Mouse (Mus musculus) lung, embryonic 14.5 days (tissue): Measurements from ENCODE around the gene Pcnx. TPM values are rescaled to one million over a fixed set of nuclear protein-coding genes. Genes with fewer than 3 reads are reported as not detected.
A peak's percentile ranks its signal among the peaks of the same experiment; 100 is the strongest.

ENCODE experiments used
- ATAC-seq: fragments of 200-750 bp; cut with Nextera tagmentation; 2 replicates; pipeline ENCODE4 v1.8.0; 2017; ENCODE audit warnings: mild to moderate bottlenecking, moderate TSS enrichment, moderate library complexity; ENCODE audit not compliant: insufficient read depth
- DNase-seq: peaks from one replicate; pipeline ENCODE4 v3.0.0-alpha.2; 2015
- H3K27ac ChIP-seq: fragments of 300-500 bp; sonication (generic); 2 replicates; pipeline ENCODE4 v1.5.1; 2014; ENCODE audit warnings: low read depth, mild to moderate bottlenecking, moderate library complexity
- H3K27me3 ChIP-seq: fragments of 300-500 bp; sonication (generic); 2 replicates; pipeline ENCODE4 v1.6.1; 2014; ENCODE audit warnings: low read length, control low read depth; ENCODE audit not compliant: insufficient read depth
- H3K36me3 ChIP-seq: fragments of 300-500 bp; sonication (generic); 2 replicates; pipeline ENCODE4 v1.6.1; 2014; ENCODE audit warnings: control low read depth; ENCODE audit not compliant: insufficient read depth
- H3K4me1 ChIP-seq: fragments of 300-500 bp; sonication (generic); 2 replicates; pipeline ENCODE4 v1.6.1; 2014; ENCODE audit warnings: antibody characterized with exemption, control low read depth; ENCODE audit not compliant: insufficient read depth
- H3K4me2 ChIP-seq: fragments of 300-500 bp; sonication (generic); 2 replicates; pipeline ENCODE4 v1.6.1; 2014; ENCODE audit warnings: mild to moderate bottlenecking
- H3K4me3 ChIP-seq: fragments of 300-500 bp; sonication (generic); 2 replicates; pipeline ENCODE4 v1.5.1; 2014; ENCODE audit warnings: low read depth, low read length
- H3K9ac ChIP-seq: fragments of 300-500 bp; sonication (generic); 2 replicates; pipeline ENCODE4 v1.6.1; 2014
- H3K9me3 ChIP-seq: fragments of 300-500 bp; sonication (generic); 2 replicates; pipeline ENCODE4 v1.6.1; 2016; ENCODE audit warnings: low read depth, low read length, control low read depth
- CTCF ChIP-seq: IDR thresholded peaks from 2 replicates; pipeline ENCODE4 v1.5.1; 2016; ENCODE audit warnings: antibody characterized with exemption, low read depth
- WGBS: fragments of 180-500 bp; shearing (Covaris S2); extraction: QIAGEN DNeasy Blood & Tissue Kit; methylation state at CpG from one replicate; pipeline ENCODE4 v1.1.7; 2014; 5-methylcytosine and 5-hydroxymethylcytosine counted together
- polyA plus RNA-seq: library from polyadenylated mRNA; unstranded; fragments of >200 nt; fragmentation: Nextera tagmentation; extraction: Ambion mirVana; gene quantifications from 2 replicates; pipeline ENCODE4 v1.2.1, GENCODE M21; 2014

Pcnx gene
- polyA plus RNA-seq, 1 experiment from 2014 or later = 17.4 TPM

GRCm38 (mm10) chr12:81861199-81862085 is 1.6 kb downstream of the Pcnx start:
- Histone ChIP-seq H3K36me3 (no peaks in the 10 kb centered on the region), H3K27me3 (no peaks in the 10 kb centered on the region), H3K27ac (peak overlapping the region; percentile 93), H3K9me3 (no peaks in the 10 kb centered on the region), H3K9ac (peak overlapping the region; percentile 85), H3K4me2 (peak overlapping the region; percentile 78), H3K4me3 (peak overlapping the region; percentile 99), H3K4me1 (peaks cover 22% of the 10 kb centered on the region)
- WGBS = 19% methylated on average over 18 of the region's 18 CpGs
- no peak for TF ChIP-seq CTCF
- ATAC-seq = no peak
- DNase-seq = peak; percentile 41

GRCm38 (mm10) chr12:81862351-81862802 is 2.6 kb downstream of the Pcnx start:
- ATAC-seq (no peak), DNase-seq (peak; percentile 27)
- Histone ChIP-seq H3K27ac (peak overlapping the region; percentile 50; the same call in 1 of the 2 replicates), H3K9me3 (no peaks in the 10 kb centered on the region), H3K4me1 (peaks cover 22% of the 10 kb centered on the region), H3K4me3 (peak overlapping the region; percentile 99; the same call in 1 of the 2 replicates), H3K27me3 (no peaks in the 10 kb centered on the region), H3K36me3 (no peaks in the 10 kb centered on the region), H3K4me2 (peak overlapping the region; percentile 78), H3K9ac (no peak overlapping the region; the same call in 1 of the 2 replicates)
- 27% methylated on average over 8 of the region's 8 CpGs for WGBS
- TF ChIP-seq CTCF = no peak

GRCm38 (mm10) chr12:81863949-81864348 is 4.1 kb downstream of the Pcnx start:
- H3K9me3 ChIP-seq = no peaks in the 10 kb centered on the region
- 85% methylated on average over 4 of the region's 4 CpGs for WGBS
- no peak overlapping the region for H3K9ac ChIP-seq
- no peaks in the 10 kb centered on the region for H3K36me3 ChIP-seq
- no peak overlapping the region for H3K4me2 ChIP-seq
- DNase-seq (no peak), ATAC-seq (no peak)
- no peak for TF ChIP-seq CTCF
- no peaks in the 10 kb centered on the region for H3K27me3 ChIP-seq
- peaks cover 19% of the 10 kb centered on the region for H3K4me1 ChIP-seq
- no peak overlapping the region for H3K27ac ChIP-seq
- H3K4me3 ChIP-seq = no peak overlapping the region

GRCm38 (mm10) chr12:81865183-81865582 is 5.4 kb downstream of the Pcnx start:
- Histone ChIP-seq H3K27ac (no peak overlapping the region), H3K4me3 (no peak overlapping the region), H3K9me3 (no peaks in the 10 kb centered on the region), H3K27me3 (no peaks in the 10 kb centered on the region), H3K36me3 (no peaks in the 10 kb centered on the region), H3K9ac (no peak overlapping the region), H3K4me2 (no peak overlapping the region), H3K4me1 (peaks cover 24% of the 10 kb centered on the region)
- DNase-seq (no peak), ATAC-seq (no peak)
- TF ChIP-seq CTCF = no peak
- 82% methylated on average over 6 of the region's 6 CpGs for WGBS

- H3K36me3 ChIP-seq = no peaks in the 10 kb centered on the region
- ATAC-seq (no peak), DNase-seq (no peak)
- no peak for TF ChIP-seq CTCF
- no peak overlapping the region for H3K9ac ChIP-seq
- H3K27ac ChIP-seq = no peak overlapping the region
- 93% methylated on average over 4 of the region's 4 CpGs for WGBS
- no peaks in the 10 kb centered on the region for H3K27me3 ChIP-seq
- H3K9me3 ChIP-seq = no peaks in the 10 kb centered on the region
- peaks cover 23% of the 10 kb centered on the region for H3K4me1 ChIP-seq
- no peak overlapping the region for H3K4me2 ChIP-seq
- H3K4me3 ChIP-seq = no peak overlapping the region
These were observed 7.5 kb downstream of the Pcnx start for GRCm38 (mm10) chr12:81867316-81867715.

GRCm38 (mm10) chr12:81869205-81869940 is 9.6 kb downstream of the Pcnx start:
- 52% methylated on average over 3 of the region's 3 CpGs for WGBS
- no peaks in the 10 kb centered on the region for H3K9me3 ChIP-seq
- peaks cover 18% of the 10 kb centered on the region for H3K4me1 ChIP-seq
- DNase-seq (peak; percentile 20), ATAC-seq (no peak)
- 0 out of 2 replicates have a peak overlapping the region, but pooled peaks have one; percentile 36 for H3K27ac ChIP-seq
- no peak overlapping the region for H3K9ac ChIP-seq
- no peak for TF ChIP-seq CTCF
- H3K36me3 ChIP-seq = no peaks in the 10 kb centered on the region
- H3K4me3 ChIP-seq = no peak overlapping the region
- no peak overlapping the region for H3K4me2 ChIP-seq
- H3K27me3 ChIP-seq = no peaks in the 10 kb centered on the region

- Histone ChIP-seq H3K4me3 (no peak overlapping the region), H3K9ac (no peak overlapping the region), H3K4me2 (no peak overlapping the region), H3K4me1 (peaks cover 18% of the 10 kb centered on the region), H3K9me3 (no peaks in the 10 kb centered on the region; the same call in 1 of the 2 replicates), H3K27ac (no peak overlapping the region), H3K36me3 (no peaks in the 10 kb centered on the region), H3K27me3 (no peaks in the 10 kb centered on the region)
- TF ChIP-seq CTCF = no peak
- DNase-seq = no peak
- ATAC-seq = no peak
- 65% methylated on average over 4 of the region's 4 CpGs for WGBS
These were observed 13.5 kb downstream of the Pcnx start for GRCm38 (mm10) chr12:81873345-81873744.
